Mouse (Mus musculus): ENCODE measurements around the gene Enpp6.

Gene Enpp6

DNA sequence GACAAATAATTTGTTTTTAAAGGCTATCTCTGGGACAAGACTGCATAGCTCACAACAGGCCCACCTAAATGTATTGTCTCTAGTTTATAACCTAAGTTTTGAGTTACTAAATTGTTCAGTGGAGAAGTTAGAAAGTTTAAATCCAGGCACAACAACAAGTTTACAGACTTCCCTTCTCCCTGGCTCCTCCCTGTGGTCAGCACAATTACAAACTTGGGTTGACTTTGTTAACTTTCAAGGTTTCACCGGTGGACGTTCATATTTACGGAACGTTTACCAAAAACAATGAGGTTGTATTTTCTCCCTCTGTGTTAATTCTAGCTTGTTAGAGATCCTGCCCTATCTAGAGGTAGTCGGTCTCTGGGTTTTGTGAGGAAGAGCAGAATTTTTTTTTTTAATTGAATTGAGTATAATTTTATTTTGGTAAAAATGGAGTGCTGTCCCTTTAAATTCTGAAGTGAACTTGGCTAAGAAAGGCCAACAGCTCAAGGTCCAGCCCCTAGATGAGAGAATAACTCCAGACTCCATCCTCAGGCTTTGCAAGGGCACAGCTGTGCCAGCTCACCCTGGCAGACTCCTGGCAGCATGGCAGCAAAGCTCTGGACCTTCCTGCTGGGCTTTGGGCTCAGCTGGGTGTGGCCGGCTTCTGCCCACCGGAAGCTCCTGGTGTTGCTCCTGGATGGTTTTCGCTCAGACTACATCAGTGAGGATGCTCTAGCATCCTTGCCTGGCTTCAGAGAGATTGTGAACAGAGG lies at the start of gene Enpp6:
Gene Enpp6, plus strand, starts transcription at position 502 of the 755 bp plus-strand sequence.
- DNase-seq (ENCODE audit: low read depth, low spot score), result no peak

DNA sequence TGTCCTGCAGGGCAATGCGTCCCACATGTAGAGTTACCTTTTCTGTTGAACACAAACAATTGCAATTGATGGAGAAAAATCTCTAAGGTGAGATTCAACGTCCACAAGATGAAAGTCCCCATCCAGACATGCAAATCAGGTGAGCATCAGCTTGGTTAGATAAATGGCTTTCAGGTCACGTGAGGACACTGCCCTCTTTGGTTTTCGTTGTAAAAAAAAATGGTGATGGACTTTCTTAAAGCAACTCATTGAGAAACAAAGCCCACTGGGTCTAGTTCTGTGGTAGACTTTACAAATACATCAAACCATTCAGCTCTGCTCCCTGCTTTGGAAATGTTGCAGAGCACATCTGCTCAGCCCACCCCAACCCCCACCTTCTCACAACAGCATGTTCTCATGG lies 48.5 kb upstream of the Enpp6 start:
- no peak for DNase-seq (ENCODE audit: low read depth, low spot score)

DNA sequence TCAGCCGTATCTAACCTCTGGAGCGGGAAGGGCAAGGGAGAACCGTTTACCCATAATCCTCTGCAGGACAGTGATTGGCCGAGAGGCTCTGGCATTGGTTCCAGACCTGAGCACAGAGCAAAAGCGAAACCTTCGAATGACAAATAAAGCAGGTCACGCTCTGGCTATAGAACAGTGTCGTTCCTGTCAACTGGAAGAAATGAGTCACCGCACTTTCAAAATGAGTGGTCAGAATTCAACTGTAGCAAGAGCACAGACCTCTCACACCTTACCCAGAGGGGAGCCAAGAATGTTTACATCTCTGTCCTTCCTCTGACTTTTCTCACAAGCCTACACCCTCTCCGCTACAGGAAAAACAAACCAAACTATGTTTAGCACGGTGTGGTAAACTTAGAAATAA lies 45.4 kb upstream of the Enpp6 start:
- DNase-seq (ENCODE audit: low read depth, low spot score), result no peak

DNA sequence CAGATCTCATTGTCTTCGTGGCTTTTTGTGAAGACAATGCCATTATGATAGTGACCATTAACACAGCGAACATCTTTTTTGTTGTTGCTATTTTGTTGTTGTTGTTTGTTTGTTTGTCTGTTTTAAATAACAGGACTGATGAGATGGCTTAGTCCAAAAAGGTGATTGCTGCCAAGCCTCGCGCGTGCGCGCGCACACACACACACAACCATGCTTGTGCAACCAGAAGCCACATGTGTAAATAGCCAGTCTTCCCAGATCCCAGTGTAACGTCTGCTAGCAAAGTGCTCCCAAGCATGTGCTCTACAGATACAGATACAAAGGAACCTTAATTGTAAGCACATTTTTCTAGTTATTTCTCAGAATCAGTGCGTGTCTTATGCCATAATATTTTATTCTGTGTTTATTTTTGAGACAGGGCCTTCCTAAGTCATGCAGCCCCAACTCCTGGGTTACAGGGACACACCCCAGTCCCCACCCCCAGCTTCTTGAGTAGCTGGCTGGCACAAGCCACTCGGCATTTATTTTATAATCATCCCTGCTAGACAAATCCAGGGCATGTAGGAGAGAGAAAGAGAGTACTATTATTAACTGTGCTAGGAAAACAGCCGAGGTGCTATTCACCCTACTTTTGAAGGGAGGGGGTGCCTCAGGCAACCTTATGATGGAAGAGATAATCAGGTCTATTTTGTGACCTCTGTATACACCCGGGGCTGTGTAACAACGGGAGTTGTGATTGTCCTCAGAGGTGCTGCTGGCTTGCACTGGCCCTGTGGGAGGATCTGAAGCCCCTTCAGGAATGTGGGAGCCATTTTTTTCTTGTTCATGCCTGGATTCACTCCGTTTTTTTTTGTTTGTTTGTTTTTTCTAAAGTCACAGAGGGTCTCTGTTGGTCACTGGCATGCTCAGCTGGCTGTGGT lies 44.7 kb upstream of the Enpp6 start:
- no peak for DNase-seq (ENCODE audit: low read depth, low spot score)

DNA sequence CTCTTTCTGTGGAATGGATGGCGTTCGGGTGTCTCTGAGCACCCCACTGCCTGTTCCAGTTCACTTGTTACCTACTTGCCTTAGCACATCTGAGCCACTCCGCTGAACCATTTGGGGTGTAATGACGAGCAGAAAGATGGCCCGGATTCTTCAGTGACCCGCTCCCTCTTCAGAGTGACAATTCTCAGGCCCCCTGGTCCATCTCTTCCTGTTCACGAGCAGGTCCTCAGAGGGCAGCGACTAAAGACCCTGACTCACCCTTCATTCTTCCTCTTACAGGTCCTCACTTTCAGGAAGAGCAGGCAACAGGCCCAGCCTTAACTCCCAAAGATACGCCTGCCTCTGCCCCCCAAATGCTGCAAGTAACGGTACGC lies 44.0 kb upstream of the Enpp6 start:
- DNase-seq (ENCODE audit: low read depth, low spot score), result no peak

DNA sequence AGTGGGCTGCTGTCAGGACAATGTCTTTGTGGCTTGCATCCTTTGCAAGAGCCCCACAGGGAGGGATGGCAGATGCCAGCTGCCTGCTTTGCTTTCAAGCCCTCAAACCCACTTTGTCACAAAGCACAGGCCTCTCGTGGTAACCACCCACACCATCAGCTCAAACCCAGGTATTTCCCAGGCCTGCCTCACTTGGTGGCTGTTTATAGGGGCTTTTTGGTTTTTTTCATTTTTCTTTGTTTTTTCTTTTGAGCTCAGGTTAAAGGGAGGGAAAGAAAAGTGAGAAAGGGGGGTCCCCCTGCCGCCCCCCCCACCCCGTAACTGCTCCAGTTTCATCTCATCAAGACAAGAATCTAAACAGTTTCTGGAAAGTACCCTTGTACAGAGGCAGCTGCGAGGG lies 43.4 kb upstream of the Enpp6 start:
- no peak for DNase-seq (ENCODE audit: low read depth, low spot score)

DNA sequence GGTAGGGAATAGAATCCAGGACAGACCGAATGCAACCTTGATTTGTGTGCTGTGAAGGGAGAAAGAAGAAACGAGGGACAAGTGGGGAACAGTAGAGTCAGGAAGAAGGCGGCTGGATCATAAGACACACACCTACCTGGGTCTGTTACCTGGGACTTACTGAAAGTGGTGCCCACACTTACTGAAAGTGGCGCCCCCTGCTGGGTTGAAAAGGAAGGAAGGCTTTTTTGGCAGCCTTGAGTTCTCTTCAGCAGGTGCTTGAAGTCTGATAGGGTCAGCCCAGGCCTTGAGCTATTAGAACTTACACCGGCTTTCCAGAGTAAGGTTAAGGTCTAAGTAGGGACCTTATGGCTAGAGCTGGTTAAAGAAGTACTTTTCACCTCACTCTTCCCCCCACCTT lies 40.5 kb upstream of the Enpp6 start:
- DNase-seq (ENCODE audit: low read depth, low spot score), result no peak

DNA sequence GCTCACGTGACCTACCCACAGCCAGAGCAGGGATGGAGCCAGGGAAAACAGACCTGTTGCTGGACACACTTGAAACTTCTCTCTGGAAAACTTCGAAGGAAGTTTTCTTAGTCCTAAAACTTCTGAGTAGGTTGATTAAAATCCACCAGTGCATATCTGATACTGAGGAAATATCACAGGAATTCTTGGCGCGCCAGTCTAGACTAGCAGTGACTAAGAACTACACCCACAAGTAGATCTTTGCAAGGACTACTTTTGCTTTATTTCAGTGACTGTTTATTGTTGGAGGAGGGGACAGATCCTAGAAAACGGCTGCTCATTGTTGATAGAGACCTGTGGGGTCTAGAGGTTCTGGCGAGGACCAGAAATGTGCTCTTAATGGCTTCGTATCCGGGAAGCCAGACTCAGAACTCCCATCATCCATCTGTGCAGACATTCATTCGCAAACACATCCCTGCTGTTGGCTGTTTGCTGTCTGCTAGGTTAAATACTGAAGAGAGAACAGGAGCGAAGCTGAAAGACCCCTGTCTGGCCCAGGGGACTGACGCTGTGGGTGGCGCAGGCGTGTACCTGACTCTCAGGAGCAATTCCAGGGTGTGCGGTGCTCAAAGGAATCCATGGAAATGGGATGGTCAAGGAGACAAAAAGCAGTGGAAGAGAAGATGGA lies 38.5 kb upstream of the Enpp6 start:
- no peak for DNase-seq (ENCODE audit: low read depth, low spot score)

DNA sequence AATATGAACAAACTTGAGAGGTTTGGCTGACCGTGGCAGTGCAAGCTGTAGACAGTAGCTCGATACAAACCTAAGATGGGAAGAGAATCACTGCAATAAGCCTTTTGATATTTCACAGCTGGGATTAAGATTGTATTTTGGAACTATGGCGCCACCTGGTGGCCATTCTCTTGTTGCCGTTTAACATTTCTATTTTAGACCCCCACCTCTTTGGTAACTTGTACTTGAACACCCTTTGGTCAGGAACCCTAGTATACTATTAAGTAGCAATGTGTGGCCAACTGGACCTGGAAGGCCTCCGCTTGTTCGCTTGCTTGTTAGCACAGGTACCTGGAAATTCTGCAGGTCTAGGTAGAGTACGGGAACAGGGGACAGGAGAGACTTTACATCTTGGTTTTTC lies 33.2 kb upstream of the Enpp6 start:
- DNase-seq (ENCODE audit: low read depth, low spot score), result no peak

DNA sequence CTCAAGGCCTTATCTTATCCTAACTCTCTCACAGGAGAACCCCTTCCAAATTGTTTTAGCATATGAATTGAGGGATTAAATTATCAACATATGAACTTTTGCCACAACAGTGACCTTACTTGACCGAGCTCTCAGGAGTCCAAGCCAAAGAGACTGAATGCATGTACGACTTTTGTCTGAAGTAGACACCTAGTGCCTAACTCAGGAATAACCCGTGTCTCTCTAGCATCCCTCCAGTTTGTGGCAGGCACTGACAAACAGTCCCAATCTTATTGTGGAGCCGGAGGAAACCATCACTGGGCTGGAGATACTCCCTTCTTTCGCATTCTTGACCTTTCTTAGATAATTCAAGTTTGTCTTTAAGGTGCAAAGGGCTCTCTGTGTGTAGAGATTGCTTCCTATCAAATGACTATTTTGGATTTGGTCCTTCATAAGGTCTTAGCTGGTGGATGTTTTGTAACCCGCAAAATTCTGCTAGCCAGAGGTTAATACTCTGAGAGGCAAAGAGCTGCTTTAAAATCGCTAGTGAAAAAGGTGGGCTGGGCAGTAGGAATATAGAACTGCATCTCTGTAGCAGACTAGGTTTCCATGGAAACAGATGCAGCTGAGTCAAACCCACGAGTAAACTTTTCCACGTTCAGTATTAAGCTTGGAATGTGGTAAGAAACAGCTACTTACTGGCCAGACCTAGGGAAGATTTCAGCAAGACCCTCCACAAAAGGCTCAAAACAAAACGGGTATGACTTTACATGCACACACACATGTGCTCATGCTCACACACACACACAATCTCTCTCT lies 23.9 kb upstream of the Enpp6 start:
- DNase-seq (ENCODE audit: low read depth, low spot score), result peak; percentile 38

DNA sequence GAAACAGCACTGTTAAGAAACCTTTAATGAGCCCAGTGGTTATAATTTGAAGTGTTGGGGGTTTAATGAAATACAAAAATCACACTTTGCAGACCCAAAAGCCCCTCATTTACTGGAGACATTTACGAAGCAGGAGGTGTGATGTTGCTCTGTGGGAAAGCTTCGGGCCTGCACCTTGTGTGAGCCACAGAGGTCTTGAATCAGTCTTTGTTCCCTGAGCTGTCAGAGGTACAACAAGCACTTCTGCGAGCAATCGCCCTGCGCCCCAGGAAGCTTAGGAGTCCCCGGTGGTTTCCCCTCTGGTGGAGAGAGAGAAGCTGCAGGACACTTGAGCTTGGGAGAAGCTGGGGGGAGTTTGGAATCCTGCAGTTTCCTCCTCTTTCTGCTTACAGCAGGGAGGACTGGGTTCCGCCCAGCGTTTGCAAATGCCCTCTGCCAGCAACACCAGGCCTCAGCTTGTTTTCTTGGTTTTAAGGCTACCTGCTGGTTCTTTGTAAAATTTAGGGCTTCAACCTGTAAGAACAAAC lies 23.0 kb upstream of the Enpp6 start:
- no peak for DNase-seq (ENCODE audit: low read depth, low spot score)

DNA sequence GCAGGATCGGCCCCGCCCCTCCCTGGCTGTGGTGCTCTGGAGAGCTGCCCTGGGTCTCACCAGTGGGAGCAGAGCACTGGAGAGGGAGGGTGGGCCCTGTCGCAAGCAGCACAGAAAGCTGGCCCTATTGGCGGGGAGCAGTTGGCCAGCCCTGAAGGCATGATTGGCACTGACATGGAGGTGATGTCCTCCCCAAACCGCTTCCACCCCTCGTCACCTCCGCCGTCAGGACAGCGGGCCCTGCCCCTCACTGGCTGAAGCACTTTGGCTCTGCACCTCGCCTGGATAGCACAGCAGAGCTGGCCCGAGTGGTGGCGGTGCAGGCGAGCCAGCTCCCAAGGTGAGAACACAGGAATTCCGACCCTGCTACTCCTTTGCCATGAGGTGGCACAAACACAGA lies 20.9 kb upstream of the Enpp6 start:
- DNase-seq (ENCODE audit: low read depth, low spot score), result no peak

DNA sequence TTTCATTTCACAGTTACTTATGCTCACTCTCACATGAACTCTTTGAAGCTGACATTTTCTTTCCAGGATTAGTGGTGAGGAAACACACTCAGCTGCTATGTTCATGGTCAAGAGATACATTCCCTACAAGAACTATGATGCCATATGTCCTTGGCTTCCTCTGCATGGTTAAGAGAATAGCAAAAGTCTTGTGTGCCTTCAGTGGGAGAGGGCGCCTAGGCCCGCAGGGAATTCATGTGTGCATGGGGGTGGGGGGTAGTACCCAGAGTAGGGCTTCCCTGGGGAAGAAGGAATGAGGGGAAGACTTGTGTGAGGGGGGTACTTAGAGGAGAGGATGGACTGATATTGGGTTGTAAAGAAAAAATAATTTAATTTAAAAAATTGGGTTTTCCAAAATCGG lies 18.0 kb upstream of the Enpp6 start:
- no peak for DNase-seq (ENCODE audit: low read depth, low spot score)

DNA sequence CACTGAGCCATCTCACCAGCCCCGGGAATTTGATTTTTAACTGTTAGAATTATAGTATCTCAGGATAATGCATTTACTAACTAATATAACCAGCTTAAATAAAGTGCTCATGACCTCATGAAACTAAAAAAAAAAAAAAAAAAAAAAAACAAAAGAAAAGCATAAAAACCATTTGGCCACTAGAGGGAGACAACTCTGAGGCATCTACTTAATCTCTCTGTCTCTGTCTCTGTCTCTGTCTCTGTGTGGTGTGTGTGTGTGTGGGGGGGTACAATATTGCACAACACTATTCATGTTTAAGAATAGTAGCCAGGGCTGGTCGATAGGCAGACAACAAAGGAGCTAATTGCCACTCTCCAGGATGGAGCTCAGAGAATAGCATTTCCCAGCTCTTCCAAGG lies 17.3 kb upstream of the Enpp6 start:
- no peak for DNase-seq (ENCODE audit: low read depth, low spot score)

DNA sequence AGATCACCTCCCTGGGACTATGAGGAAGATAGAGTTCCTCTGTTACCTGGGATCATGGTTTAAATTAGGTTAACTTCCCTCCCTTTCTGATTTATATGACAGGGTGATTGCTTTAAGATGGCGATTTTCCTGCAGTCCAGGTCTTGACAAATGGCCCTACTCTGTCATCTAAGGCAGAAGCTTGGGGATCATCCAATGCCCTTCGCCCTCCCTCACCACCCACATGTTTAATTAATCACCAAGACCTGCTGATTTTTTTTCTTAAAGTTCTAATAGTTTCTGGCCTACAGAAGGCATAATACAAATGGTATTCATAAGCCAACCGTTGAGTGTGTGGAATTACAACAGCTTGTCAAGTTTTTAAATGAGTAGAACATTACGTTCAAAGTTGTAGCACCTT lies 9.3 kb upstream of the Enpp6 start:
- no peak for DNase-seq (ENCODE audit: low read depth, low spot score)

DNA sequence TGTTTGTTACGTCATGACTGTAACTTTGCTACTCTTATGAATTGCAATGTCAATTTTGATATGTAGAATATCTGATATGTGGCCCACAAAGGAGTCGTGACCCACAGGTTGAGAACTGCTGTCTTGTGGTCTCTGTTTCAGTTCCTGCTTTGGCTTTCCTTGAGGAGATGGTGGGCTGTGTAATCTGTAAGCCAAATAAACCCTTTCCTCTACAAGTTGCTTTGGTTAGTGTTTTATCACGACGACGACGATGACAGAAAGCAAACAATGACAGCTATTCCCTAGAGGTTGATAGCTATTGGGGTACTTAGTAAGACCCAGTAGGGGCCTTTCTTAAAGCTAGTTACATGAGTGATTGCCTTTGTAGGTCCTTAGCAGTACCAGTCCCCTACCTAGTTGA lies 4.5 kb upstream of the Enpp6 start:
- DNase-seq (ENCODE audit: low read depth, low spot score), result no peak

DNA sequence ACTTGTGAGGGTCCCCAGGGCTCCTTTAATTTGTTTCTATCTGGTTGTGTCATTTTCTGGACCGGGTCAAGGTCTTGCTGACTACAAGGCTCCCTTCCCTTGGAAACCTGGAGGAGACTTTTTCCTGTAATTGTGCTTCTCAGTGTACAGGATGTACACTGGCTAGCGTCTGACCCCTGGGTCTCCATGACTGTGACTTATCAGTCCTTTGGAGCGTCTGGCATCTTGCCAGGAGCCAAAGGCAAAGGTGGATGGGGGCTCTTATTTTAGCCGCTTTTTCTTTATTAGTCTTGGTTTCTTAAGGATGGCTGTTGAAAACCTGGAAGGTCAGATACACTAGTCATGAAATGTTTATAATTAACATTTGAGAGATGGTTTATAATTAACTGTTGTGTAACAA lies 3.9 kb upstream of the Enpp6 start:
- DNase-seq (ENCODE audit: low read depth, low spot score), result no peak

DNA sequence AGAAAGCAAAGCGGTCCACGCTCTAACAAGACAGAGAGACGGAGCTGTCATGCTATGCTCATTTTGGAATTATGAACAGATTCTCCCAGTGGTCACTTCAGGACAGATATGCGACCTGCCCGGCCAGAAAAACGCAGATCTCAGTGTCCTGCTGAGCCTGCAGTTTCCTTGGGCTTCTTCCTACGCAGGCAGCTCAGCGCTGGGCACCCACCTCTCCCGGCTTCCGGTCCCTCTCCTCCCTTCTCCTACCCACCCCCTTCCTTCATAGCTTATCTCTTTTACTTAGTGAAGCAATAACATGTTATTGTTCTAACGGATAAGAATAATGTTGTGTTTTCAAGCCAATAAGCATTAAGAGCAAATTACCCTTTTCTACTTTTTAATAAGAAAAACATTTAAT lies 2.0 kb upstream of the Enpp6 start:
- DNase-seq (ENCODE audit: low read depth, low spot score), result no peak

DNA sequence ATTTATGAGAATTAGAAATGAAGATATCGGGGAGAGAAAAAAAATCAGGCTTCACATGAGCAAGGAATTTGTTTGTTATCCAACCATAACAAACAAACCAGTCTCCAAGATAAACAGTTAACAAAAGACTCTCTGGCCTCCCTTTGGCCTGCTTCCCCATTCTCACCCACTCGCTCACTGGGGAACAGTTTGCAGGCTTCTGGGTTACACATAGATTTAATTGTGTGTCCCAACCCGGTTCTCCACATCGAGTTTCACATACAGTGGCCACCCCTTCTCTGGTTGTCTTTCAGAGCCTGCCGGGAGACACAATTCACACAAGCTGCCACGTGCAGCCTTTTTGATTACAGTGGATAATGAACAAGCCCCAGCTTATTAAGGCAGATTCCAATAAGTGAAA lies 1.7 kb downstream of the Enpp6 start:
- no peak for DNase-seq (ENCODE audit: low read depth, low spot score)

DNA sequence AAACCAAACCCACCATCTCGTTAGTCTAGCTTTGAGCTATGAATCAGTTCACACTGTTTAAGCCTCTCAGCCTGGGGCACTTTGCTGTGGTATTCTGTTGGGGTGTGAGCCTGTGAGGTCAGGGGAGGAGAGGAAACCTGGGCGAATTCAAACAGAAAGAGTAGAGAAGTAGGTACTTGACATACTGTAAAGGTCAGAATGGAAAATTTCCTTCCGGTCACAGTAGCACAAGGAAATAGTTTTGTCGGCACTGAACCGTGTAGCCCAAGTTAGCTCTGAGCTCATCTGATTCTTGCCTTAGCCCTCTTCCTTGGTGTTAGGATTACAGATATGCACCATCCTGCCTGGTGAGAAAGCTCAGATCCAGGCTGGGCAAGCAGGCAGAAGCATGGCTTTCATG lies 4.4 kb downstream of the Enpp6 start:
- DNase-seq (ENCODE audit: low read depth, low spot score), result no peak

DNA sequence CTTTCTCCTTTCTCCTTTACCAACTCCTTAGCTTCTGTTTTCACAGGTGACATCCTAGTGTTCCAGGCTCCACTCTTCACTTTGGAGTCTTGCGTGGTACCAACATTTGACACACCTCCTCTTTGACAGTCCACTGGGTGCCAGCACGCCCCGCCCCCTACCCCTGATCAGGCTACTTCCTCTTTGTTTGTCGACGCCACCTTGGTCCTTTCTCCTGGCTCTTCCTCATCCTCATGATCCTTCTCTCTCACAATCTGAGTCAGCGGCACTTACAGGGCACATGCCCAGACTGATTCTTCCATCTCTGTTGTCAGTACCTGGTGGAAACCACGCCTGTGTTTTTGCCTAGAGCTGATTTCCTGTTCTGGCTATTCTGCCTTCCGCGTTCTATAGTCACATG lies 5.9 kb downstream of the Enpp6 start:
- DNase-seq (ENCODE audit: low read depth, low spot score), result no peak
